Mouse (Mus musculus): Measurements from ENCODE around the gene Ugt1a9.

GRCm38 (mm10) chr1:88234646-88235045 is 164.0 kb downstream of the Ugt1a9 start:
- TF ChIP-seq EP300 (IDR thresholded peaks at IDR 0.05; ENCODE audit: low read depth): no peak
- no peak for TF ChIP-seq CTCF (IDR thresholded peaks at IDR 0.05; ENCODE audit: low read depth)

Measured in liver, embryonic 14.5 days (tissue).